Mouse (Mus musculus): ENCODE measurements at regions not wholly inside any gene's neighbourhood (a gene's known extent, or its start where the extent isn't known, plus 50 kb on each side); places are given as distances from the start of the nearest gene placed in this dataset.

- in situ Hi-C loops (cut with MboI, MseI): no loop called here
These were observed 95.5 kb upstream of the Mvb12b start for GRCm38 (mm10) chr2:33983112-33983748.

GRCm38 (mm10) chr2:33981936-33982335 lies 94.2 kb upstream of the Mvb12b start:
- in situ Hi-C loops (cut with MboI, MseI): no loop called here

DNA sequence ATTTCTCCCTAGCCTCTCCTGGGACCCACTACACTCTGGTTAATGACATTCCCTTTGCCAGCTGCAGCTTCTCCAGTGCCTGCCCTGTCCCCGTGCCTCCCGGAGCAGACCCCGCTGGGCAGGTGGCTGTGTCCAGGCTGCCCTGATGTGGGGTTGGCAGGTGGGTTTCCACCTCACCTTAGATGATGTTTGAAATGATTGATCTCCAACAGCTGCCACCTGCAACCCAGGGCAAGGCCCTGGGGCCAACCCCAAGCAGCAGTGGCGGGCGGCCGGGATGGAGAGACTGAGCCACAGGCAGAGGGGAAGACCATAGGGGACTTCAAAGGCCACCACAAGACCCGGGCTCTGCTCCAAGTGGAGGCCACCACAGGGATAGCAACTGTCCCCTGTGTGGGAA lies 93.6 kb upstream of the Mvb12b start:
- in situ Hi-C loops (cut with MboI, MseI): no loop called here

GRCm38 (mm10) chr2:33980884-33981283 lies 93.1 kb upstream of the Mvb12b start:
- in situ Hi-C loops (cut with MboI, MseI): no loop called here

DNA sequence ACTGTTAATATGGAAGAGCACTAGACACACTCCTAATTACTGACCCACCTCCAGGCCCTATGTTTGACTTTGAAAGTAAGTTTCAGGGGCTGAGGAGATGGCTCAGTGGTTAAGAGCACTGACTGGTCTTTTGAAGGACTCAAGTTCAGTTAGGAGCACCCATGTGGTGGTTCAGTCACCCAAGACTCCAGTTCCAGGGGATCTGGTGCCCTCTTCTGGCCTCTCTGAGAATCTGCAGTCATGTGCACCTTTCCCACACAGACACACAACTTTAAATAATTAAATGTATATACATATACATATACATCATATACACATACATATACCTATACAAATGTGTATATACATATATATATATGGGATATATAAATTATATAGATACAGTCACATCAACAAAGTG lies 91.5 kb upstream of the Mvb12b start:
- in situ Hi-C loops (cut with MboI, MseI): loop anchor here in 1 of 2 experiments (10.0 kb wide), 1 partner anchor 666 kb away; no protein-coding TSS in a partner anchor

DNA sequence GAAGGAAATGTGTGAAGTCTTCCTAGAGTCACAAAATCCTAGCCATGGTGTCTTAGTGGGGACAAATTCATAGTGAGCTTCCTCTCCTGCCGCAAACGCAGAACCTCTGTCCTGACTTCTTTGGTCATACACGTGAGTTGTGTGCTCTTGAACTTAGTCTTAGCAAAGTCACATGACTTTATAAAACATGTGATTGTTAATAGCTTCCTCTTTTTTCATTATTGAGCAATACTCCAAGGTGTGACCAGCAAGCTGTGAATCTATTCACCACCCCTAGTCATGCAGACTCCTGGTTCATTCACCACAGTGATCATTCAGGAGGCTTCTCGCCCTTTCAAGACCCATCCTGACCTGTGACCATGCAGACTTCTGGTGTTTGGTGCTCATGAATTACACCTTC lies 90.8 kb upstream of the Mvb12b start:
- in situ Hi-C loops (cut with MboI, MseI): loop anchor here in 1 of 2 experiments (10.0 kb wide), 1 partner anchor 666 kb away; no protein-coding TSS in a partner anchor

DNA sequence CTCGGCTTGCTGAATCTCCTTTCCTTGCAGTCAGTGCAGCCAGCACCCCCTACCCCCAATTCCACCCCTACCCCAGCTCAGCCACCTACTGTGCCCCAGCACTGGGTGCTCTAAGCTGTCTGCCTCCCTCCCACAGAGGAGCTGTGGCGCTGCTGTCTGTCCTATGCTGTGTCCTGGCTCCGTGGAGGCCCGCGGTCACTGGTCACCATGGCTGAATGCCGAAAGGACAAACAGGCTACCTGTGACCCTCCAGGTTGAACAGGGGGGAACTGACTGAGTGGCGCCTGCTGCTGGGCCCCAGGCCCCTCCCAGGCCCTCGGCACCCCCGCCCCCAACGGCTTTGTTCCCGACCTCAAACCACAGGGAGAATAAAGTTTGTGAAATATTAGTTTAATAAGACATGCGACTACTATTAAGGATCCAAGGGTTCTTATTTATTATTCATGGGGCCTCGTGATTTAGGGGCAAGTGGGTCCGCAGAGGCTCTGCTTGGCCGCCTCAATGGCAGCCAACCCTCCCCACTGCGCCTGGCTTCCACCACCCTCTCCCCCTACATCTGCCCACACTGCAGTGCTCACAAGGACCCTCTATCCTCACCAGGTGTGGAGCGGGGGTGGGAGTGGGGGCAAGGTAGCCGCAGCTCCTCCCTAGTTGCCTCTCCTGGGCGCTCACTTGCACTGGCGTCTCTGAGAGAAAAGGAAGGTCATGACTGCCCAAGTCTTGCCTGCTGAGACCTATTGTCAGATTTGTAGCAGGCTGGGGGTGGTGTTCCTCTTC lies 90.0 kb upstream of the Mvb12b start:
- in situ Hi-C loops (cut with MboI, MseI): loop anchor here in 1 of 2 experiments (10.0 kb wide), 1 partner anchor 667 kb away; no protein-coding TSS in a partner anchor

DNA sequence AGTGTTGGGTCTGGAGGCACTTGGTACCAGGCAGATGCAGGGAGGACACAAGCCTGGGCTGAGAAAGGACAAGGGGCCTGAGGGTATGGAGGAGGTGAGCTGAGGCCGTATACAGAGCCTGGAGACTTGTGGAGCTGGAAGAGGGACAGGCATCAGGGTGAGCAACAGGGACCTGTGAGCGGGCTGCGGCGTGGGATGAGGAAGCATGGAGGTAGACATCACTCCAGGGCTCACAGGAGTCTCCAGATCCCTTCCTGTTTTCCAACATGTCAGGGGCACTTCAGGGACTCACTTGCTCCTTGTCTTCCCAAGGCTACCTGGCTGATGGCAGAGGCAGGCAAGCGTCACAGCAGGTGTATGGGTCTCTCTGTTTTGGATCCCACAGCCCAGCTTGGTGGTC lies 89.4 kb upstream of the Mvb12b start:
- in situ Hi-C loops (cut with MboI, MseI): loop anchor here in 1 of 2 experiments (10.0 kb wide), 1 partner anchor 668 kb away; no protein-coding TSS in a partner anchor

GRCm38 (mm10) chr2:33976183-33976582 lies 88.4 kb upstream of the Mvb12b start:
- in situ Hi-C loops (cut with MboI, MseI): loop anchor here in 1 of 2 experiments (10.0 kb wide), 1 partner anchor 669 kb away; no protein-coding TSS in a partner anchor

DNA sequence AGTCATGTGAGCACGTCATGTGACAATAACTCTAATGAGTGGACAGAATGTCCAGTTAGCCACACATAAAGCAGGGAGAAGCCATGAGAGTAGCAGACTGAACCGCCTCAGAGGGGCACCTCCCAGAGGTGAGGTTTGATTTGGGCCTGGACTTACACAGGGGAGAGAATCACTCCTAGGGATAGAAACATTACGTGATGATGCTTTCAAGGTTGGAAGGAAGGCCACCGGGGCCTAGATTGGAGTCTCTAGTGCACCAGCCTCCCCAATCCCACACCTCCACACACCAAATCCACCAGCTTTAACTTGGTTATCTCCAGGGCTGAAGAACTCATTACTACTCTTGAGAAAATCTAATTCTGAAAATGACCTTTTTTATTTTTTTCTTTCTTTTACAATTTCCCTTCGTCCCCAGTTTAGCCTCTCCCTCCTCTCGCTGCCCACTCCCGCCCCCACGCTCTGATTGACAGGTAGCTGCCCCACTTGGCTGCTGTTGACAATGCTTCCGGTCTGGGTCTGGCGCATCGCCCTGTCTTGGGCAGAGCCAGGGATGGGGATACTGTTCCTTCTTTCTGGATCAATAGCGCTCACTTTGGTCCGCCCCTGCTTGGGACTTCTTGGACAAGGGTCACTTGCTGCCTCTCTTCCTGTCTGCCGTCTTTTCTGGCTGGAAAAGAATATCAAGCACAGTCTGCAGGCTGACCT lies 87.8 kb upstream of the Mvb12b start:
- in situ Hi-C loops (cut with MboI, MseI): loop anchor here in 1 of 2 experiments (10.0 kb wide), 1 partner anchor 669 kb away; no protein-coding TSS in a partner anchor

GRCm38 (mm10) chr2:33974737-33975422 lies 87.1 kb upstream of the Mvb12b start:
- in situ Hi-C loops (cut with MboI, MseI): loop anchor here (5.0 to 10.0 kb wide), 2 partner anchors 667 to 670 kb away; no protein-coding TSS in a partner anchor

DNA sequence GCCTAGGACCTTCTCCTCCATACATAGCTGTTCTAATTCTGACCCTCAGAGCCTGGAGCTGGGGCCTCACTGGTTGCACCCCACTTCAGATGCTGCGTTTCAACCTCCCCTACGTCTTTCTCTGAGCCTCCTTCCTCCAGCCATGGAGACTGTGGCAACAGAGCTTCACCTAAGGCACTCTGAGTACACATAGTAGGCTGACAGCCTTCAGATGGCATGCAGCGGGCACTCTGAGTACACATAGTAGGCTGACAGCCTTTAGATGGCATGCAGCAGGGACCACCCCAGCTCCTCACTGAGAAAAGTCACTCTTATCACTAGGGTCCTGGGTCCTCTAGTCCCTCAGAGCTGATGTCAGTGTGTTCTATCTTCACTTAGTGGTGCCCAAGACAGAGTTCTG lies 86.3 kb upstream of the Mvb12b start:
- in situ Hi-C loops (cut with MboI, MseI): loop anchor here (5.0 to 10.0 kb wide), 2 partner anchors 668 to 671 kb away; no protein-coding TSS in a partner anchor

DNA sequence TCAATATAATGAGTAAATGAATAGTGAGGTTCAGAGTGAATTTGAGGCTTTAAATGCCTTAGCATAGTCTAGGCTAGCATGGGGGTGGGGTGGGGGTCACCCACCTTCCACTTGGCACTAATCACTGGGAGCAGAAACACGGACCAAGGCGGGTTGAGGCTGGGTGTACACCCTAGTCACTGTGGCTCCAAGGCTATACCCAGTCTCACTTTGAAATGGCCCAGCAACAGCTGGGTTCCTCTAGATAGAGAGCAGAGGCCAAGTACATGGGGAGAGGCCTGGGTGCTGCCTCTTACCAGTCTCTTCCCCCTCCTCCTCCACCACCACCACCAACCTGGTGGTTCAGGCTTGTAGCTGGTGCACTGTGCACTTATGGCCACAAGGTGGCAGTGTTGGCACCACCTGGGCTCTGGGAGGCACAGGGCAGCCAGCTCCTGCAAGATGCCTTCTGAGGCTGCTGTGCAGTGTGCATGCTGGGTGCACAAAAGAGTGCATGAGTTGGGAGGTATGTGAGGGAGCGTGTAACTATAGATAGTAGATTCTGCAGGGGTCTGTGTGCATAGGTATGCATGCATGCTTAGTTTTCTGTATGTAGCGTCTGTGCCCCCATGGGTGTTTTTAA lies 85.6 kb upstream of the Mvb12b start:
- in situ Hi-C loops (cut with MboI, MseI): loop anchor here (5.0 to 10.0 kb wide), 2 partner anchors 669 to 671 kb away; no protein-coding TSS in a partner anchor

GRCm38 (mm10) chr2:33966984-33967421 lies 79.3 kb upstream of the Mvb12b start:
- in situ Hi-C loops (cut with MboI, MseI): no loop called here

DNA sequence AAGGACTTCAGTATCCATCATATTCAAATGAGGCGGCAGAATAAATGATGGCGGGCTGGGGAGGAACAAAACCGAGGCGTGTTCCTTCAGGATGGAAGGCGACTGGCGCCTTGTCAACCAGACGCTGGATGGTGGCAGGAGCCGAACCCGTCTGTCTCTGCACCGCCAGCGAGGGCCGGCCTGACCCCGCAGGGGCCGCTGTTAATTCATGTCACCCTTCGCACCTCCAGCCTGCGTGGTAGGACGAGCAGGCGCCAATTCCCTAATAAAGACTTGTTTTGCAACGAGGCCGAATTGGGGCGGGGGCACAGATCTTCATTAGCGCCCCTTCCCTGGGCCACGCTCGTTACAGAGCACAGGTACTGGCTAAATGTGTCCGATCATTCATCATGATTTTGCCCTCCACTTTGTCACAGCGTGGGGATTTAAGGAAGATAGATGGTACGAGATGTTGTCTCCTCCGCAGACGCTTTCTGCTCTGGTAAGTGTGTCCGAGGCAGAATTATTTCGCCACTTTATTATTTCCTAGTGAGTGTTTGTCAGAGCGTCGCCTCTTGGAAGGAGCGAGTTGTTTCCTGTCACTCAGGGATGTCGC lies 78.7 kb upstream of the Mvb12b start:
- in situ Hi-C loops (cut with MboI, MseI): no loop called here

DNA sequence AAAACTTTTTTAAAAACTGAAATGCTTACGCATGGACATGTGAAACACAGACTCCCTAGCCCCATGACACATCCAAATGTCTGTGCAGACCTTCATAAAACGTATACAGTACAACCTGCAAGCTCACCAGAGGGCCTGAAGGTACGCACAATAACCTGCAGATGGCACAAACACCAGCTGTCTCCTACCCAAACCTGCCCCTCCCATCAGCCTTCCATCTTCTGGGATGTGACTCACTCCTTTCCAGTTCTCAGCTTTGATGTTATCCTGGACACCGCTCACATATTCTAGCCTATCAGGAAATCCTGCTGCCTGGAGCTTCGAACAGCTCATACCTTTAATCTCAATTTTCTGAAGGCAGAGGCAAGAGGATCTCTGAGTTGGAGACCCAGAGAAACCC lies 76.3 kb upstream of the Mvb12b start:
- in situ Hi-C loops (cut with MboI, MseI): no loop called here

DNA sequence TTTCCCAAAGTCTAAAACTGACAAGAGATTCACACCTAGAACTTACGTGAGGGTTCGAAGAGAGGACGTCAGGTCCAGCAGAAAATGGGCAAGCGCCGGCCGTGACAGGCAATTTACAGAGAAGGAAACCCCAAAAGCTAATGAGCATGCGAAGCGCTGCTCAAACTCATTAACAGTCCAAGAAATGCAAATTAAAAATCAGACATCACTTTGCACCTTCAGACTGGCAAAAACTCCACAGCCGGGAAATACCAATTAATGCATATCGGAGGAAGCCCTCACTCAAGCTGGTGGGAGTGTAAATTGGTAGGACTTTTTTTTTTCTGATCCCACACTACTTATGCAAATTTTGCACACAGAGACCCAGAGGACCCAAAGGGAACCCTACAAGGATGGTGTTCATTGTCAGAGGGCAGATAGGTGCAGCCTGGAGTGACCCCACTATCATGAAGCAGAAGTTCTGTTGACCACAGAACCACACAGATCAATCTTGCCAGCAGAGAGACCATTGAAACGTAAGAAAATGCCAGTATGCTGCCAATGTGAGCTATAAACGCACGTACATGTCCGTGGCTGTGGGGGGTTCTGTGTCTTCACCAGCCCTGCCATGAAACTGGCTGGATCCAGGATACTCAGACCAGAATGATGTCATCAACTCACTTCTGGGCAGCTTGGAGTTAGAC lies 74.8 kb upstream of the Mvb12b start:
- in situ Hi-C loops (cut with MboI, MseI): no loop called here

GRCm38 (mm10) chr2:33961566-33961965 lies 73.8 kb upstream of the Mvb12b start:
- in situ Hi-C loops (cut with MboI, MseI): no loop called here

DNA sequence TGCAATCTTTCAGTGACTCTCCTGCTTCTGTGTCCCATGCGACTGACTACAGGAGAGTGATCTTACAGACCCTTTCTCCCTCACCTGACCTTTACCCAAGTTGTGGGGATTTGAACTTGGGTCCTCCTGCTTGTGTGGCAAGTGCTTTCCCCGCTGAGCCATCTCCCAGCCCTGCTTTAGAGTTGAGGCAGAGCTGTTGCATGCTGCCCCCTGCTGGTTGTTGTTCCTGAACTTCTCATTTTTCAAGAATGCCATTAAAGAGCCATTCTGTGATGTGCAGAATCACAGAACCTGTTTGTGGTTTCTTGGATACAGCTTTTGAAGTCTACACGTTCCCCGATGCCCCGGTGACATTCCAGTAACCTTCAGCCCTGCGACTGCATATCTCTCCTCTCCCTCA lies 70.0 kb upstream of the Mvb12b start:
- in situ Hi-C loops (cut with MboI, MseI): loop anchor here (5.0 kb wide), 3 partner anchors 135 to 210 kb away; no protein-coding TSS in a partner anchor

GRCm38 (mm10) chr2:33944301-33944700 lies 56.6 kb upstream of the Mvb12b start:
- in situ Hi-C loops (cut with MboI, MseI): no loop called here
